Mouse (Mus musculus) right cerebral cortex, postnatal 25 days (tissue): ENCODE measurements at regions not wholly inside any gene's neighbourhood (a gene's known extent, or its start where the extent isn't known, plus 50 kb on each side); places are given as distances from the start of the nearest gene placed in this dataset.

ENCODE experiments used
- DNase-seq: peaks from one replicate; pipeline ENCODE4 v3.0.0; 2022

- no peak for DNase-seq
These were observed 170.0 kb downstream of the Ppargc1a start for GRCm38 (mm10) chr5:51397528-51397927.

- DNase-seq, result no peak
These were observed 176.2 kb downstream of the Ppargc1a start for GRCm38 (mm10) chr5:51391319-51391718.

- DNase-seq, result no peak
These were observed 179.8 kb downstream of the Ppargc1a start for GRCm38 (mm10) chr5:51387751-51388150.

- no peak for DNase-seq
These were observed 181.1 kb downstream of the Ppargc1a start for GRCm38 (mm10) chr5:51386409-51386808.

- DNase-seq, result no peak
These were observed 183.2 kb downstream of the Ppargc1a start for GRCm38 (mm10) chr5:51384278-51384677.

GRCm38 (mm10) chr5:51359101-51359500, 208.4 kb downstream of the Ppargc1a start:
- peak; percentile 28 for DNase-seq

GRCm38 (mm10) chr5:51348256-51348655, 219.3 kb downstream of the Ppargc1a start:
- DNase-seq, result peak; percentile 10

- no peak for DNase-seq
These were observed 238.4 kb downstream of the Ppargc1a start for GRCm38 (mm10) chr5:51329142-51329541.

GRCm38 (mm10) chr5:51289191-51289590, 278.3 kb downstream of the Ppargc1a start:
- DNase-seq, result no peak

- no peak for DNase-seq
These were observed 279.3 kb downstream of the Ppargc1a start for GRCm38 (mm10) chr5:51288234-51288633.

GRCm38 (mm10) chr5:51241156-51241555, 326.4 kb downstream of the Ppargc1a start:
- DNase-seq, result no peak

GRCm38 (mm10) chr5:51234004-51234355, 333.5 kb downstream of the Ppargc1a start:
- no peak for DNase-seq

GRCm38 (mm10) chr5:51233271-51234003, 334.1 kb downstream of the Ppargc1a start:
- no peak for DNase-seq

GRCm38 (mm10) chr5:51229806-51230205, 337.7 kb downstream of the Ppargc1a start:
- DNase-seq, result no peak

- DNase-seq, result no peak
These were observed 339.5 kb downstream of the Ppargc1a start for GRCm38 (mm10) chr5:51227996-51228395.

- no peak for DNase-seq
These were observed 364.3 kb downstream of the Ppargc1a start for GRCm38 (mm10) chr5:51203266-51203665.

GRCm38 (mm10) chr5:51202525-51203215, 364.9 kb downstream of the Ppargc1a start:
- DNase-seq, result no peak

- DNase-seq, result no peak
These were observed 370.9 kb downstream of the Ppargc1a start for GRCm38 (mm10) chr5:51196393-51197347.

GRCm38 (mm10) chr5:51190661-51191060, 376.9 kb downstream of the Ppargc1a start:
- no peak for DNase-seq

GRCm38 (mm10) chr5:51169828-51170227, 397.7 kb downstream of the Ppargc1a start:
- DNase-seq, result no peak

- DNase-seq, result no peak
These were observed 399.3 kb downstream of the Ppargc1a start for GRCm38 (mm10) chr5:51168206-51168605.

- DNase-seq, result no peak
These were observed 410.6 kb downstream of the Ppargc1a start for GRCm38 (mm10) chr5:51156901-51157300.

GRCm38 (mm10) chr5:51144842-51145241, 422.7 kb downstream of the Ppargc1a start:
- DNase-seq, result no peak
